Mouse (Mus musculus) midbrain, embryonic 16.5 days (tissue): ENCODE data around the gene Gltpd2. TPM values are rescaled to one million over a fixed set of nuclear protein-coding genes. Genes with fewer than 3 reads are reported as not detected.

Source experiments
- ATAC-seq: fragments of 200-750 bp; cut with Nextera tagmentation; 2 replicates; pipeline ENCODE4 v1.8.0; 2017; ENCODE audit warnings: moderate TSS enrichment
- H3K27ac ChIP-seq: fragments of 300-500 bp; sonication (generic); 2 replicates; pipeline ENCODE4 v1.5.1; 2014; ENCODE audit warnings: mild to moderate bottlenecking, low read length, mixed read lengths
- H3K27me3 ChIP-seq: fragments of 300-500 bp; sonication (generic); 2 replicates; pipeline ENCODE4 v1.6.1; 2014; ENCODE audit warnings: low read depth, low read length, mixed read lengths; ENCODE audit not compliant: control insufficient read depth, insufficient read depth
- H3K36me3 ChIP-seq: fragments of 300-500 bp; sonication (generic); 2 replicates; pipeline ENCODE4 v1.6.1; 2014; ENCODE audit warnings: mild to moderate bottlenecking, low read length, moderate library complexity, mixed read lengths; ENCODE audit not compliant: control insufficient read depth, insufficient read depth
- H3K4me1 ChIP-seq: fragments of 300-500 bp; sonication (generic); 2 replicates; pipeline ENCODE4 v1.6.1; 2014; ENCODE audit warnings: mild to moderate bottlenecking, low read length, mixed read lengths; ENCODE audit not compliant: control insufficient read depth, insufficient read depth
- H3K4me2 ChIP-seq: fragments of 300-500 bp; sonication (generic); 2 replicates; pipeline ENCODE4 v1.6.1; 2014; ENCODE audit warnings: mild to moderate bottlenecking, low read length, mixed read lengths
- H3K4me3 ChIP-seq: fragments of 300-500 bp; sonication (generic); 2 replicates; pipeline ENCODE4 v1.5.1; 2014; ENCODE audit warnings: low read depth, mild to moderate bottlenecking, low read length, moderate library complexity, mixed read lengths
- H3K9ac ChIP-seq: fragments of 300-500 bp; sonication (generic); 2 replicates; pipeline ENCODE4 v1.6.1; 2014; ENCODE audit warnings: low read depth, low read length, mixed read lengths
- H3K9me3 ChIP-seq: fragments of 300-500 bp; sonication (generic); replicated peaks from 2 replicates; pipeline ENCODE4 v1.6.1; 2014; ENCODE audit warnings: mild to moderate bottlenecking, low read length, mixed read lengths; ENCODE audit not compliant: control insufficient read depth, poor library complexity, severe bottlenecking
- WGBS: fragments of 180-500 bp; shearing (Covaris S2); extraction: QIAGEN DNeasy Blood & Tissue Kit; methylation state at CpG from one replicate; pipeline ENCODE4 v1.1.7; 2014; 5-methylcytosine and 5-hydroxymethylcytosine counted together
- polyA plus RNA-seq: library from polyadenylated mRNA; unstranded; fragments of >200 nt; fragmentation: Nextera tagmentation; extraction: Ambion mirVana; gene quantifications from 2 replicates; pipeline ENCODE4 v1.2.1, GENCODE M21; 2015

The Gltpd2 gene
- polyA plus RNA-seq, 1 experiment from 2014 or later: not detected

GRCm38 (mm10) chr11:70541415-70541814, 22.4 kb downstream of the Gltpd2 start:
- Histone ChIP-seq H3K9ac (no peak overlapping the region), H3K4me1 (peaks cover 5% of the 10 kb centered on the region; the same call in 1 of the 2 replicates), H3K4me3 (no peak overlapping the region), H3K9me3 (no peaks in the 10 kb centered on the region), H3K36me3 (no peaks in the 10 kb centered on the region), H3K4me2 (peak overlapping the region; percentile 76), H3K27me3 (no peaks in the 10 kb centered on the region; the same call in 1 of the 2 replicates), H3K27ac (no peak overlapping the region)
- no peak for ATAC-seq
- 66% methylated on average over 5 of the region's 5 CpGs for WGBS

DNA sequence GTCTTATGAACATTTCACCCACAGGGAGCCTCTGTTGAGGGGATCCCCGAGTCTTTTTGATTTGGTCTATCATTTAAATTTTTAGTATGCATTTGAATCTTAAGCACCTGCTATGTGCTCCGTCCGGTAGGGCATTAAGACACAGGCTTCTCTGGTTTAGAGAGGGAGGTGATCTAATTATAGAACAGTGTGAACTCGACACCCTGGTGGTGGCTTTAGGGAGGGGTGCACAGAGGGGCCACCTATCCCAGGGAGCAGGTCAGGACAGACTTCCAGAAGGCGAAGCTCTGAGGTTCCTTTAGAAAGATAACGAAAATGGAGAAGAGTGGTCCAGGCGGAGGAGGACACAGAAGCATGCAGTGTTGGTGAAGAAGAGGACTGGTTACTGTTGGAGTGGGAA, 25.5 kb downstream of the Gltpd2 start:
- 77% methylated on average over 7 of the region's 7 CpGs for WGBS

DNA sequence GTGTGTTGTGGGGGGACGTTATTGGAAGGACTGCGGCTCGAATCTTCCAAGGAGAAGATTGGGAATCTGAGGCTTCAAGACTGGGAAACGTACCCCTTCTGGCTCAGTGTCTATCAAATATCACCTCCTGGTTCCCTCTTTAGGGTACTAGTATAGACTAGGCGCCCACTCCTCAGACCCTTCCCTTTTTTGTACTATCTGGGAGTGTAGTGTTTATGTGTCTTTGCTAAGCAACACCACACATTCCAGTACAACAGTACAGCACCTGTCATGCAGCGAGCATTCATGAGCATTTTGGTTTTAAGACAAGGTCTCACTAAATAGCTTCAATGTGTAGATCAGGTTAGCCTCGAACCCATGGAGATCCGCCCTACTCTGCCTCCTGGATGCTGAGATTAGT, 32.5 kb downstream of the Gltpd2 start:
- H3K36me3 ChIP-seq: no peaks in the 10 kb centered on the region
- H3K4me3 ChIP-seq: no peak overlapping the region
- no peaks in the 10 kb centered on the region for H3K27me3 ChIP-seq
- no peaks in the 10 kb centered on the region for H3K9me3 ChIP-seq
- no peak overlapping the region for H3K9ac ChIP-seq
- no peak overlapping the region for H3K27ac ChIP-seq
- H3K4me1 ChIP-seq: no peaks in the 10 kb centered on the region
- WGBS: 85% methylated on average over 8 of the region's 8 CpGs
- H3K4me2 ChIP-seq: no peak overlapping the region
- ATAC-seq: no peak

More for the DNA sequence above, 25.5 kb downstream of the Gltpd2 start:
- Histone ChIP-seq H3K4me1 (peaks cover 4% of the 10 kb centered on the region; the same call in 1 of the 2 replicates), H3K9ac (no peak overlapping the region), H3K27ac (no peak overlapping the region), H3K4me2 (no peak overlapping the region), H3K9me3 (no peaks in the 10 kb centered on the region), H3K27me3 (no peaks in the 10 kb centered on the region; the same call in 1 of the 2 replicates), H3K36me3 (no peaks in the 10 kb centered on the region), H3K4me3 (no peak overlapping the region)
- no peak for ATAC-seq

DNA sequence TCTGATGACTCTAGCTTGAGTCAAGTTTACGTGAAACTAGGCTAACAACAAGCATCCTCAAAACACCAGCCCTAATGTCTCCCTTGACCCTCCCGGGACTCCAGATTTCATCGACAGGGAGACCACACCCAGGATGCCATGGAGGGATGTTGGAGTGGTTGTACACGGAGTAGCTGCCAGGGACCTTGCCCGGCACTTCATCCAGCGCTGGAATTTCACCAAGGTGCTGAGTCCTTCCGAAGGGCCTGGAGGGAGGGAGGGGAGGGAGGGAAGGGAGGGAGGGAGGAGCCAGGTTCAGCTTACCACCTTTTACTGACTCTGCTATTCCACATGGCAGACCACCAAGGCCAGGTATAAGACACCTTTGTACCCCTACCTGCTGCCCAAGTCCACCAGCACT, 34.9 kb downstream of the Gltpd2 start:
- 33% methylated on average over 7 of the region's 7 CpGs for WGBS
- no peak for ATAC-seq
- Histone ChIP-seq H3K4me1 (no peaks in the 10 kb centered on the region), H3K4me2 (no peak overlapping the region), H3K4me3 (no peak overlapping the region), H3K27me3 (no peaks in the 10 kb centered on the region), H3K36me3 (no peaks in the 10 kb centered on the region), H3K27ac (no peak overlapping the region), H3K9me3 (no peaks in the 10 kb centered on the region), H3K9ac (no peak overlapping the region)

DNA sequence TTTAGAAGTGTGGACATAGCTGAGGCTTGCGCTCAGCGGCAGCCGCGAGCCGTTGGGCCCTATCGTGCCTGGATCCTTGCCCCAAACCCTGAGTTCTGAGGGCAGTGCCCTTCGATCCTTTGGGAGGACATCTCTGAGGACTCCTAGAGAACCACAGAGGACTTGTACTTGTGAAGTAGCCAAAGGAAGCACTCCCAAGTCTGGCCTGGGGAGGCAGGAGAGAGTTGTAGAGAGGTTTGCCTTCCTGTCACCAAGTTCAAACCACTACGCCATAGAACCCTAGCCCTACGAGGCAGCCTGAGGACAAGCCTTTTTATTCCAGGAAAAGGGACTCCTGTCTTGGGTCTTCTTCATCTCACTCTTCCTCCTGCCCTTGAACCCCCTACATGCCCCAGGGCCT, 38.5 kb downstream of the Gltpd2 start:
- Histone ChIP-seq H3K4me1 (peaks cover 5% of the 10 kb centered on the region), H3K4me3 (no peak overlapping the region), H3K9me3 (no peaks in the 10 kb centered on the region), H3K4me2 (no peak overlapping the region), H3K9ac (no peak overlapping the region), H3K27ac (no peak overlapping the region), H3K27me3 (no peaks in the 10 kb centered on the region), H3K36me3 (no peaks in the 10 kb centered on the region)
- ATAC-seq: no peak
- WGBS: 86% methylated on average over 9 of the region's 9 CpGs

DNA sequence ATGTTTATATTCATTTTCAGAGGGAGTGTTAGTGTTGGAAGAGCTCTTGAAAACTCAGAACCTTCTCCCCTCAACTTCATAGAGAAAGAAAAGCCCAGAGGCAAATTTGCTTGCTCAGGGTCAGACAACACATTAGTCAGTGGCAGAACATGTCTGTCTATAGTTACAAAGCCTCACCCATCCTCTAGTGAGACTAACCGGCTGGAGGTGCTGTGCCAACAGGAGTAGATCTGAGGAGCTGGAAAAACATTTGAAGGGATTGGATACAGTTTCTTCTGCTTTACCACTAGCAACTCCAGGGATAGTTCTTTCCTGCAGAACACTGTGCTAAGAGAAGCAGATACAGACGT, 42.9 kb downstream of the Gltpd2 start:
- Histone ChIP-seq H3K36me3 (no peaks in the 10 kb centered on the region), H3K9me3 (no peaks in the 10 kb centered on the region), H3K9ac (peak overlapping the region; percentile 87), H3K4me1 (peaks cover 30% of the 10 kb centered on the region), H3K27ac (peak overlapping the region; percentile 83), H3K4me3 (peak overlapping the region; percentile 89), H3K27me3 (no peaks in the 10 kb centered on the region), H3K4me2 (peak overlapping the region; percentile 90)
- WGBS: 2% methylated on average over 2 of the region's 2 CpGs
- no peak for ATAC-seq

- H3K4me3 ChIP-seq: peak within 1 kb of the TSS; percentile 89
- peak within 1 kb of the TSS; percentile 83 for H3K27ac ChIP-seq
- H3K27me3 ChIP-seq: no peaks in the 10 kb centered on the region
- no peaks in the 10 kb centered on the region for H3K36me3 ChIP-seq
- H3K9me3 ChIP-seq: no peaks in the 10 kb centered on the region
- peaks cover 31% of the 10 kb centered on the region for H3K4me1 ChIP-seq
- WGBS: under 1% methylated on average over 52 of the region's 57 CpGs
- peak within 1 kb of the TSS; percentile 87 for H3K9ac ChIP-seq
- ATAC-seq: peak; percentile 95
- peak within 1 kb of the TSS; percentile 90 for H3K4me2 ChIP-seq
Observed at GRCm38 (mm10) chr11:70562287-70562994, 43.4 kb downstream of the Gltpd2 start, which contains the start of gene Mink1. Mink1 (plus strand) TSS chr11:70562881.

DNA sequence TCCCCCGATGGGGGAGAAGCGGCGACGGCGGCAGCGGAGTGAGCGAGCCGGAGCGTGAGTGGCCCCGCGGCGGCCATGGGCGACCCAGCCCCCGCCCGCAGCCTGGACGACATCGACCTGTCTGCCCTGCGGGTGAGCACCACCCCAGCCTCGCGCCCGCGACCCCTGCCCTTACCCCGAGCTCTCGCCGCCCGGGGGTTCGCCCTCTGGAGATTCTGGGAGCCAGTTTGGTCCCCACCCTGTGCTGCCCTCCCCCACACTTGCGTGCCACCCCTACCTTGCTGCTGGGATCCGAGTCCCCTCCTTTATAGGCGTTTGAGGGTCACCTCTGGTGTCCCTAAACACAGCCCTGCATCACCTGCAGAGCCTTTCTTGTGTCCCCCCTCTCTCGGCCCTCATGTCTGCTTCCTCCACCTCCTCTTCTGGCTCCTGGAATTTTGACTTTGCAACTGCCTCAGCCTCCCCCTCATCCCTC, 44.0 kb downstream of the Gltpd2 start:
- Histone ChIP-seq H3K36me3 (no peaks in the 10 kb centered on the region), H3K27ac (peak overlapping the region; percentile 83), H3K9me3 (no peaks in the 10 kb centered on the region), H3K9ac (peak overlapping the region; percentile 87), H3K4me1 (peaks cover 31% of the 10 kb centered on the region), H3K4me3 (peak overlapping the region; percentile 89), H3K27me3 (no peaks in the 10 kb centered on the region), H3K4me2 (peak overlapping the region; percentile 90)
- under 1% methylated on average over 25 of the region's 31 CpGs for WGBS
- ATAC-seq: peak; percentile 36

DNA sequence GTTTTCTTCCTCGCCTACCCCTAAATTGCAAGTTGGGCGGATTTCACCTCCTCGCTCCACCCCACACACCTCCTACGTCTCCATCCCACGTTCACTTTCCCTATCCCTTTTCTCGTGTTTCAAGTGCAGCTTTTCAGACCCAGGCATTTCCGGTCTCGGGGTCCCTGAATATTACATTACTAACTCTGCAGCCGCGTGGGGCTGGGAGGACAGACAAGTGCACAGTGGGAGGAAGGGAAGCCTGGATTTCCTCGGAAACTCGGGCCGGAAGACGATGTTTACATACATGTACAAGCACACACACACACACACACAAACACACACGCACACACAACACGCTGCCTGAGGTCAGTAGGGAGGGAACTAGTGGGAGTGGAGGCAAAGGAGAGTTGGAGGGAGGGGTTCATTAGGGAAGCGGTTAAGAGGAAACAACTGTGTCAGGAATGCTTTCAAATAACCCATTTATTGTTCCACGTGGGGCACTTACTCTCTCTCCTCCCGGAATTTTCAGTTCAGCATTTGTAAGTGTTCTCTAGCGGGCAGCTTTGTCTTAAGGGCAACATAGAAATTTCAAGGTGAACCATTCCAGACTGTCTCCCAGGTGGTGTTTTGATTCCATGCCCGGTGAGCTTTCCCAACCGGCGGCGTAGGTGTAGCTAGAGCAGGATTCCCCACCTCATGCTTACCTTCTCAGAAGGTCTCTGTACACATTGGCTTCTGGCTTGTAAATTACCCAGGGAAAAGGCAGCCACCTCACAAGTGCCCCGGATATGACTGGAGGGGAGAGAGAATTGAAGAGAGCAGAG, 44.7 kb downstream of the Gltpd2 start:
- peaks cover 31% of the 10 kb centered on the region for H3K4me1 ChIP-seq
- H3K4me2 ChIP-seq: peak overlapping the region; percentile 90
- H3K36me3 ChIP-seq: no peaks in the 10 kb centered on the region
- H3K9ac ChIP-seq: peak overlapping the region; percentile 87
- no peaks in the 10 kb centered on the region for H3K27me3 ChIP-seq
- 3% methylated on average over 25 of the region's 25 CpGs for WGBS
- peak overlapping the region; percentile 83 for H3K27ac ChIP-seq
- ATAC-seq: peak; percentile 15; the same call in 1 of the 2 replicates
- H3K9me3 ChIP-seq: no peaks in the 10 kb centered on the region
- H3K4me3 ChIP-seq: peak overlapping the region; percentile 89
